Comparison of ENCODE assay signal across 26 mouse cellular contexts in the genomic region with DNA sequence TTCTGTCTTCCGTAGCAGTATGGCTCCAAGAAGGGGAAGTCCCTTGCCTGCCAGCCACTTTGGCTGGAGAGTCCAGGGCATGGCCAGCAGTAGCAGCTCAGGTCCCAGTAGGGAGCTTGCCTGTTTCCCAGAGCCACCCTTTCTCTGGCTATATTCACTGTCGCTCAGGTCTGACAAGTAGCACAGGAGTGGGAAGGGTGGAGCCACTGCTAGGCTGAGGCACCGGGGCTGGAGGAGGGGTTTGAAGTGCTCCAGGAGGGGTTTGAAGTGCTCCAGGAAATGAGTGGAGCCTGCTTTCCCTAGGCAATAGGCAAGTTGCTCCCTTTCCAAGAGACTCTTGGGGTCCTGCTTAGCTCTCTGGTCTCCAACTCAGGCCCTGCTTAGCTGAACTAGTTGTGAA. TPM values are rescaled to one million over a fixed set of nuclear protein-coding genes. Genes with fewer than 3 reads are reported as not detected.
DNase-seq lines count a peak whose midpoint lies in the region; ATAC-seq lines count a peak whose summit lies in the region.
"Had no signal": no experiment of that assay in that cellular context is flagged by ENCODE, and none has a peak within 500 bp of the region (broad histone marks: within the 10 kb centered on the region; RNA-seq: fewer than 3 reads in every experiment).

A gene (minus strand): TSS at position 190 of the 400 bp plus-strand sequence.

- peak; percentile 8 for DNase-seq in cerebellum, adult 9-11 months
- peak; percentile 23 for DNase-seq in ES-CJ7 (ENCODE audit: low read depth, low spot score)
- DNase-seq in lung, postnatal 14 days: peak; percentile 28
- DNase-seq in layer of hippocampus, adult 9-11 months: no peak
- no peak for DNase-seq in gastrocnemius, adult 18-20 months (ENCODE audit: low spot score)
- no peak for DNase-seq in kidney, adult 9 months
- DNase-seq: adrenal gland, postnatal 25 days; B cell, adult 2 months; forebrain, postnatal 0 days; heart, adult 11 months; left cerebral cortex, postnatal 4 days; midbrain, embryonic 14.5 days had no signal

- H3K27me3 ChIP-seq in intestine, embryonic 16.5 days (replicated peaks; ENCODE audit: control insufficient read depth, insufficient read depth, low read length): no peaks in the 10 kb centered on the region
- H3K27me3 ChIP-seq: heart, embryonic 15.5 days; kidney, embryonic 15.5 days; liver, embryonic 12.5 days; neural tube, embryonic 15.5 days had no signal

- no peak for ATAC-seq in cerebellum, adult (ENCODE audit: insufficient number of reproducible peaks, low FRiP score, low TSS enrichment)
- peak; percentile 67 for ATAC-seq in intestine, embryonic 16.5 days
- ATAC-seq: forebrain, postnatal 0 days; hindbrain, postnatal 0 days; liver, embryonic 12.5 days had no signal

- H3K9me3 ChIP-seq in intestine, embryonic 16.5 days (ENCODE audit: control insufficient read depth, low read length): no peaks in the 10 kb centered on the region
- H3K9me3 ChIP-seq: heart, embryonic 15.5 days; kidney, embryonic 15.5 days; liver, embryonic 12.5 days; neural tube, embryonic 15.5 days had no signal

- H3K4me3 ChIP-seq in intestine, embryonic 16.5 days (ENCODE audit: low read length): no peak within 1 kb of the TSS
- H3K4me3 ChIP-seq: heart, embryonic 15.5 days; kidney, embryonic 15.5 days; liver, embryonic 12.5 days; myocyte; neural tube, embryonic 15.5 days had no signal

- WGBS in intestine, embryonic 16.5 days: 37% methylated on average over 3 of the region's 3 CpGs

- no peak within 1 kb of the TSS for H3K9ac ChIP-seq in intestine, embryonic 16.5 days (ENCODE audit: low read depth, low read length)
- H3K9ac ChIP-seq: forebrain, postnatal 0 days; heart, embryonic 15.5 days; kidney, embryonic 15.5 days; liver, embryonic 12.5 days; neural tube, embryonic 15.5 days had no signal

- no peak within 1 kb of the TSS for H3K27ac ChIP-seq in intestine, embryonic 16.5 days (ENCODE audit: low read length)
- H3K27ac ChIP-seq: heart, embryonic 15.5 days; hindbrain, postnatal 0 days; kidney, embryonic 15.5 days; liver, embryonic 12.5 days; neural tube, embryonic 15.5 days had no signal

- H3K36me3 ChIP-seq in intestine, embryonic 16.5 days (ENCODE audit: control insufficient read depth, insufficient read depth, low read length): 0 out of 2 replicates have a peak, but pooled peaks cover 8% of the 10 kb centered on the region

- H3K4me1 ChIP-seq in intestine, embryonic 16.5 days (ENCODE audit: control insufficient read depth, insufficient read depth, low read length): peaks cover 3% of the 10 kb centered on the region
- H3K4me1 ChIP-seq: heart, embryonic 15.5 days; kidney, embryonic 15.5 days; liver, embryonic 12.5 days; neural tube, embryonic 15.5 days had no signal

- no peak within 1 kb of the TSS for H3K4me2 ChIP-seq in intestine, embryonic 16.5 days (ENCODE audit: low read depth, low read length)
- H3K4me2 ChIP-seq: heart, embryonic 15.5 days; kidney, embryonic 15.5 days; liver, embryonic 12.5 days; neural tube, embryonic 15.5 days had no signal

RNA-seq across cellular contexts. Expression of the gene that starts here (rescaled TPM):
- 0.64 and 0.70 TPM in 2 replicates for polyA plus RNA-seq in intestine, embryonic 16.5 days (2015; fragmentation: Nextera tagmentation; extraction: Ambion mirVana)
- not detected for total RNA-seq in gastrocnemius, adult 18-20 months (2021)
- total RNA-seq: adrenal gland, postnatal 25 days; forebrain, postnatal 0 days; gastrocnemius, adult 8-10 months; hematopoietic stem cell, adult 5-6 weeks; hindbrain, postnatal 0 days; left cerebral cortex, adult 18-20 months; left cerebral cortex, postnatal 4 days; megakaryocyte progenitor cell, adult 5-6 weeks; MEL had no signal
- polyA plus RNA-seq: embryonic facial prominence, embryonic 11.5 days; forebrain, postnatal 0 days; hindbrain, postnatal 0 days; kidney, embryonic 15.5 days; liver, embryonic 12.5 days; midbrain, embryonic 14.5 days had no signal

Comparison
In these comparisons a context has a peak if more than half of its experiments do, and no peak if none do; other contexts are left out.
1. Peak in ATAC-seq in intestine, embryonic 16.5 days; RNA of the gene not detected or under 1 TPM.
2. DNase-seq: peak in cerebellum, adult 9-11 months (single experiment), ES-CJ7 (single experiment) and lung, postnatal 14 days (single experiment); none in layer of hippocampus, adult 9-11 months (single experiment), gastrocnemius, adult 18-20 months (single experiment) and kidney, adult 9 months (single experiment).